Mouse (Mus musculus): ENCODE measurements at regions not wholly inside any gene's neighbourhood (a gene's known extent, or its start where the extent isn't known, plus 50 kb on each side); places are given as distances from the start of the nearest gene placed in this dataset.

- TF ChIP-seq CTCF (IDR thresholded peaks at IDR 0.05; ENCODE audit: low read depth, low read length): no peak
- no peak for TF ChIP-seq GATA1 (IDR thresholded peaks at IDR 0.05; ENCODE audit: borderline replicate concordance, low read length)
Measured at GRCm38 (mm10) chr4:95487323-95487722, 70.0 kb upstream of the Fggy start.

All from G1E (cell line).